Mouse (Mus musculus) G1E (cell line): Measurements from ENCODE around the gene Tcstv1.
"Not testable (repeated sequence)": the region's sequence is repeated elsewhere in the genome, so short reads cannot be mapped to it uniquely, and the experiment has no call there.

Experiments
- CTCF ChIP-seq: IDR thresholded peaks from 2 replicates; pipeline ENCODE4 v1.5.1; 2012; ENCODE audit warnings: low read depth, low read length, inconsistent platforms, mixed read lengths
- GATA2 ChIP-seq: IDR thresholded peaks from 2 replicates; pipeline ENCODE4 v1.6.1; 2012; ENCODE audit warnings: low read depth, low read length, inconsistent platforms, borderline replicate concordance
- POLR2AphosphoS5 ChIP-seq: IDR thresholded peaks from 2 replicates; pipeline ENCODE4 v1.6.1; 2012; ENCODE audit warnings: low read depth, low read length, inconsistent platforms; ENCODE audit not compliant: insufficient replicate concordance

- TF ChIP-seq CTCF, POLR2AphosphoS5, GATA2: not testable (repeated sequence)
Observed at GRCm38 (mm10) chr13:119864395-119864999, 30.1 kb downstream of the Tcstv1 start.
